Mouse (Mus musculus) E14TG2a.4 (cell line): ENCODE measurements around the gene Chst7.

Source experiments
- CTCF ChIP-seq: conservative IDR thresholded peaks from 2 replicates; pipeline ENCODE4 v1.5.1; 2014; ENCODE audit warnings: low read length
- NANOG ChIP-seq: IDR thresholded peaks from 2 replicates; pipeline ENCODE4 v1.6.1; 2014; ENCODE audit warnings: borderline replicate concordance, low read length, mixed read lengths
- POU5F1 ChIP-seq: IDR thresholded peaks from 2 replicates; pipeline ENCODE4 v1.6.1; 2014; ENCODE audit warnings: low read length, borderline replicate concordance

DNA sequence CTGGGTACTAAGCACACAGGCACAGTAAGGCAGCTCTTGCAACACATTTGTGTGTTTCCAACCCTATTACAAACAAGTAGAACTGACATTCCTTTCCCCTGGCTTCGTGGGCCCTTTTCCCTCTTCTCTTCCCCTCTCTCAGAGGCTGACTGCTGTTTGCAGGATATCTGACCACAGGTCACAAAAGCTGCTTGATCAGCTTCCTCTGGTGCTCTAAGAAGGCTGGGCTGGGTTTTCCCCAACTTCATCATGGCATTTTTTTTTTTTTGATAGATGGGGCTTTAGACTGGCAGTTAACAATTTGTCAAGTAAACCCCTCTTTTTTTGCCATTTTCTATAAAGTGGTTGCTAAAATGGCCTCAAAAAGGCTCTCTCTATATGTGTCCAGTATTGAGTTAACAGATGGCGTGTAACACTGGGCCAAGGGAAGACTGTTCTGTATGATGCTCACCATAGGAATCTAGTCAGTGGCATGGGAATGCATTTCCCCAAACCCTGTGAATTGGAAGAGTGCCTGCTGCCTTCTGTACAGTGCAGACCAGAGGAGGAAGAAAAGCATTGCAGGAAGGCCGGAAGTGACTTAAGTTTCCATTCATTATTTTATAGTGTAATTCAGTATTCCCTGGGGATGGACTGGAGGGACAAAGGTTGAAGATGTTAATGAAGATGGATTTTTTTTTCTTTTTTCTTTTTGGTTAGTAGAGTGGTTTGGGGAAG lies 2.6 kb downstream of the Chst7 start:
- no peak for TF ChIP-seq CTCF
- no peak for TF ChIP-seq NANOG
- TF ChIP-seq POU5F1 = no peak
